Mouse (Mus musculus) bone marrow, adult 2 months (tissue): Measurements from ENCODE around the gene Cd79a.

ENCODE experiments used
- CTCF ChIP-seq: fragments of 200-500 bp; IDR thresholded peaks from 2 replicates; pipeline ENCODE4 v1.5.1; 2011; ENCODE audit warnings: low read length, control low read depth; ENCODE audit not compliant: control insufficient read depth, insufficient read depth
- POLR2A ChIP-seq: fragments of 200-500 bp; IDR thresholded peaks from 2 replicates; pipeline ENCODE4 v1.6.1; 2011; ENCODE audit warnings: low read depth, mild to moderate bottlenecking, control low read depth, low read length, borderline replicate concordance; ENCODE audit not compliant: control insufficient read depth

DNA sequence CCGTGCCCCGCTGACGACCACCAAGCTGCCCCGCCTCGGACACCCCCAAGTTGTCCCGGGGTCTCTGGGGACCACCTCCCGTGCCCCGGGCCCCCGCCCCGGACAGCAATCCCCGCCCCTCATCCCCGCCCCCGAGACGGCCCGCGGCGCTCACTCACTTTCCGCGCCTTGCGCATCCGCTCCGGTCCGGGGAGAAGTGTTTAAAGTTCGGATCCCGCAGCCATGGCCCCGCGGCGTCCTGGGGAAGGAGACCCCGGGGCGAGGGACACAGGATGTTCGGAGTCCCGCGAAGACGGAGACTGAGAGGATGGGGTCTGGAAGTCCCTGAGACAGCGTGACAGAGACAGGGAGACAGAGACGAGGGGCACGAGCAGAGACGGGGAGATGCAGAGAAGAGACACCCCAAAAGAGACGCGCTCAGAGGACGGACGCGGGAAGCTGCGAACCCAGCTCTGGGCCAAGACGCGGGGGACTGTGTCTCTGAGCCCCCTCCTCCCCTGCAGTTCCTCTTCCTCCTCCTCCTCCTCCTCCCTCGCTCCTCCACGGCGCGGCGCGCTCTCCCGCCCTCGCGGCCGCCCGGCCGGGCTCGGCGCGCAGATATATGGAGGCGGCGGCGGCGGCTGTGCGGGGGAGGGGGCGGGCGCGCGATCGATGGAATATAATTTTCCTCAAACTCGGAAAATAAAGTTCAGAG lies 47.2 kb downstream of the Cd79a start, which contains the start of gene Gm4881:
- TF ChIP-seq CTCF: no peak
- TF ChIP-seq POLR2A: no peak
